Mouse (Mus musculus) lung, embryonic 15.5 days (tissue): ENCODE measurements around the gene Gm21983. TPM values are rescaled to one million over a fixed set of nuclear protein-coding genes. Genes with fewer than 3 reads are reported as not detected.

Experiments
- ATAC-seq: fragments of 200-750 bp; cut with Nextera tagmentation; 2 replicates; pipeline ENCODE4 v1.8.0; 2017; ENCODE audit warnings: moderate number of reproducible peaks, borderline replicate concordance; ENCODE audit not compliant: low FRiP score, low TSS enrichment; ENCODE audit errors: extremely low read depth
- H3K27ac ChIP-seq: fragments of 300-500 bp; sonication (generic); 2 replicates; pipeline ENCODE4 v1.5.1; 2015; ENCODE audit warnings: moderate library complexity, mild to moderate bottlenecking, inconsistent platforms
- H3K27me3 ChIP-seq: fragments of 300-500 bp; sonication (generic); 2 replicates; pipeline ENCODE4 v1.6.1; 2015; ENCODE audit warnings: inconsistent platforms
- H3K36me3 ChIP-seq: fragments of 300-500 bp; sonication (generic); 2 replicates; pipeline ENCODE4 v1.6.1; 2015; ENCODE audit warnings: inconsistent platforms
- H3K4me1 ChIP-seq: fragments of 300-500 bp; sonication (generic); 2 replicates; pipeline ENCODE4 v1.6.1; 2015; ENCODE audit warnings: inconsistent platforms
- H3K4me2 ChIP-seq: fragments of 300-500 bp; sonication (generic); 2 replicates; pipeline ENCODE4 v1.6.1; 2015; ENCODE audit warnings: inconsistent platforms, mild to moderate bottlenecking, moderate library complexity
- H3K4me3 ChIP-seq: fragments of 300-500 bp; sonication (generic); 2 replicates; pipeline ENCODE4 v1.5.1; 2015; ENCODE audit warnings: mild to moderate bottlenecking, inconsistent platforms
- H3K9ac ChIP-seq: fragments of 300-500 bp; sonication (generic); 2 replicates; pipeline ENCODE4 v1.6.1; 2015; ENCODE audit warnings: inconsistent platforms
- H3K9me3 ChIP-seq: fragments of 300-500 bp; sonication (generic); 2 replicates; pipeline ENCODE4 v1.6.1; 2016; ENCODE audit warnings: inconsistent platforms
- WGBS: fragments of 180-500 bp; shearing (Covaris S2); methylation state at CpG from one replicate; pipeline ENCODE4 v1.1.7; 2015; 5-methylcytosine and 5-hydroxymethylcytosine counted together
- polyA plus RNA-seq: library from polyadenylated mRNA; unstranded; fragments of >200 nt; fragmentation: Nextera tagmentation; extraction: Ambion mirVana; gene quantifications from 2 replicates; pipeline ENCODE4 v1.2.1, GENCODE M21; 2015

Gene Gm21983
- polyA plus RNA-seq, 1 experiment from 2014 or later: 3.5 TPM

DNA sequence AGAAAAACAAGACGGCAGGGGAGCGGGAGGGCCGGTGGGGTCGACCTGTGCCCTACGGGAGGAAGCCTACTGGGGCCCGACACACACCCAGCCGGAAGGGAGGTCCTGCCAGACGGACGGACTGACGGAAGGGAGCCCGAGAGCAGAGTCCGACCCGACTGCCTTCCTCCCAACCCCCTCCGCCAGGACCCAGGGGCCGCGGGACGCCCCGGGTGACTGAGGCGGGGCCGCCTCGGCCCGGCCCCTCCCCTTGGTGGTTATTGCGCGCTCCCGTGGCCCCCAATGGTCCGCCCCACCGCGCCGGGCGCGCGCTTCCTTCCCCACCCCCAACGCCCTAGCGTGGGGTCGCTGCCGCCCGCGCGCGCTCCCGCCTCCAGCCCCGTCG is 14.7 kb downstream of the Gm21983 start:
- H3K9ac ChIP-seq: peak overlapping the region; percentile 82
- peaks cover 23% of the 10 kb centered on the region; the same call in 1 of the 2 replicates for H3K36me3 ChIP-seq
- H3K27me3 ChIP-seq: no peaks in the 10 kb centered on the region
- 0% methylated on average over 37 of the region's 43 CpGs for WGBS
- H3K27ac ChIP-seq: peak overlapping the region; percentile 99
- H3K4me3 ChIP-seq: peak overlapping the region; percentile 60
- peak overlapping the region; percentile 85 for H3K4me2 ChIP-seq
- H3K9me3 ChIP-seq: no peaks in the 10 kb centered on the region
- H3K4me1 ChIP-seq: peaks cover 49% of the 10 kb centered on the region
- peak; percentile 82 for ATAC-seq

DNA sequence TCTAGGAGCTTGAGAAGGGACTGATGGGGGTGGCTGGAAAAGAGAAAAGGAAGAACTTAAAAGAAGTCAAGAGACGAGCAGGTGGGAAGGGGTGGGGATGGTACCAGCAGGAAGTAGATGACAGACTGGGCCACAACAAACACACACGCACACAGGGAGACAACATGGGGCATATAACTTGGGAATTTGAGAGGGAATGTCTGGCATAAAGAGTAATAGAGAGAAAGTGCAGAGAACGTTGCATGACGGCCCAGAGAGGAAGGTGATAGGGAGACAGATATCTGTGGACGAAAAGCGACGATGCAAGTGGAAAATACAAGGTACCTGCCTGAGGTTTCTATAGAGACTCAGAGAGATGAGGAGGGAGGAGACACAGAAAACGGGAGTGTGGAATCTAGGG is 15.2 kb downstream of the Gm21983 start:
- Histone ChIP-seq H3K9me3 (no peaks in the 10 kb centered on the region), H3K9ac (peak overlapping the region; percentile 82), H3K4me2 (peak overlapping the region; percentile 85), H3K36me3 (0 out of 2 replicates have a peak, but pooled peaks cover 25% of the 10 kb centered on the region), H3K27ac (peak overlapping the region; percentile 99), H3K27me3 (no peaks in the 10 kb centered on the region), H3K4me3 (peak overlapping the region; percentile 60), H3K4me1 (peaks cover 54% of the 10 kb centered on the region)
- 2% methylated on average over 8 of the region's 8 CpGs for WGBS
- no peak for ATAC-seq

DNA sequence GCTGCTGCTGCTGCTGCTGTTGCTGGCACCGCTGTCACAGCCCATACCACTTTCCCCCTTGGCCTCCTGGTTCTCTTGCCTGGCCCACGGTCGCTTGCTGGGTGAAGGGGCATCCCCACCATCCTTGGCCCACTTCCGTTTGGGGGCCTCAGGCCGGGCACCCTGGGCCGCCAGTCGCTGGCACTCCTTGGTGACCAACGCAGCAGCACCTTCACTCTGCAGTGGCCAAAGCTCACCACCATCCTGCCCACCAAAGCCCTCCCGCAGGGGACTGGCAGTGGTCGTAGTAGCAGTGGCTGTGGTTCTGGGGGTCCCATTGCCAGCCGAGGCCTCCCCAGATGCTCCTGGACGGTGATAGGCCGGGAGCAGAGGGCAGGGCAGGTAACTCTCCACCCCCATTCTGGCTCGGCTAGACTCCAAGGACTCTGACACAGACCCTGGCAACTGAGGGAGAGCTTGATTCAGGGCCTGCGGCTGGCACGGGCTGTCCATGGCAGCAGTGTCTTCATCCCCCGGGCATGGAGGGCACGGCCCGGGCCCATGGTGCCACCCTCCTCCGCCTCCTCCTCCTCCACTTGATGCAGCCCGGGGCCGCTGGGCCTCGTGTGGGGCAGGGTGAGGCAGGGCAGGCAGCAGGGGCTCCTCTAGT is 15.8 kb downstream of the Gm21983 start:
- WGBS: 63% methylated on average over 23 of the region's 23 CpGs
- H3K4me3 ChIP-seq: peak overlapping the region; percentile 60
- H3K27me3 ChIP-seq: no peaks in the 10 kb centered on the region
- peak overlapping the region; percentile 85 for H3K4me2 ChIP-seq
- no peaks in the 10 kb centered on the region for H3K9me3 ChIP-seq
- H3K4me1 ChIP-seq: peaks cover 59% of the 10 kb centered on the region
- H3K9ac ChIP-seq: peak overlapping the region; percentile 82
- 0 out of 2 replicates have a peak, but pooled peaks cover 28% of the 10 kb centered on the region for H3K36me3 ChIP-seq
- no peak for ATAC-seq
- H3K27ac ChIP-seq: 0 out of 2 replicates have a peak overlapping the region, but pooled peaks have one; percentile 37

DNA sequence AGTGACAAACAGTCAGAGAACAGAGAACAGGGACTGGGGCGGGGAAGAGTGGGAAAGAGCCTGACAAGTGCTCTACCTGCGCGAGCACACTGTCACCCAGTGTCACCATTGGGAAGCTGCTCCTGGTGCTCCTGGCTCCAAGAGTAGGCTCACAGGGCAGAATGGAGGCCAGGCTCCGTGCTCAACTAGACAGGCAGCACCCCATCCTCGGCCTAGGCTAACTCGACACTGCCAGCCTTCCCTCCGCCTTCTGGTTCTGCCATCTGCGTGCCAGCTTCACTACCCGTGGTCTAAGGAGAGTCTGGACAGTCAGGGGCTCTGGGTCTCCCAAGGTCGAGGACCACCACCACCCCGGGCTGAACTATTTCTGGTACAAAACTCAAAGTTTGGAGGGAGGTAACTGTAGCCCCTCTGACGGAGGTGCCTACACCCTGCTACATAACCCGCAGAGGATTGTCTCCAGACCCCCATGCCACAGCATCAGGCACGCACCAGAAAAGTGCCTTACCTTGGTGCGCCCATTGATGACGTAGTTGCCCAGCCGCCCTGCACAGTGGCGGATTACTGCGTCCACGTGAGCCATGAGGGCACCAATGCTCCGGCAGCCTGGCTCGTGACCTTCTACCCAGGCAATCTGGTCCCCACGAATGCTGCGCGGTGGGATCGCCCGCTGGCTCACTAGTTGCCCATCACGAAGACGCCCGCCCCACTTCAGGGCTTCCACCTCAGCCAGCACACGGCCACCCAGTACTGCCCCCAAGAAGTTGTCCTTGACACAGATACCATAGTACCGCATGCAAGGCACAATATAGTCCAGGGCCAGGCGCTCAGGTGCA is 16.6 kb downstream of the Gm21983 start:
- Histone ChIP-seq H3K4me1 (peaks cover 62% of the 10 kb centered on the region), H3K9ac (peak overlapping the region; percentile 82), H3K27me3 (no peaks in the 10 kb centered on the region), H3K36me3 (peaks cover 32% of the 10 kb centered on the region), H3K9me3 (no peaks in the 10 kb centered on the region), H3K4me2 (peak overlapping the region; percentile 85), H3K27ac (0 out of 2 replicates have a peak overlapping the region, but pooled peaks have one; percentile 37), H3K4me3 (peak overlapping the region; percentile 60)
- 79% methylated on average over 33 of the region's 33 CpGs for WGBS
- no peak for ATAC-seq

DNA sequence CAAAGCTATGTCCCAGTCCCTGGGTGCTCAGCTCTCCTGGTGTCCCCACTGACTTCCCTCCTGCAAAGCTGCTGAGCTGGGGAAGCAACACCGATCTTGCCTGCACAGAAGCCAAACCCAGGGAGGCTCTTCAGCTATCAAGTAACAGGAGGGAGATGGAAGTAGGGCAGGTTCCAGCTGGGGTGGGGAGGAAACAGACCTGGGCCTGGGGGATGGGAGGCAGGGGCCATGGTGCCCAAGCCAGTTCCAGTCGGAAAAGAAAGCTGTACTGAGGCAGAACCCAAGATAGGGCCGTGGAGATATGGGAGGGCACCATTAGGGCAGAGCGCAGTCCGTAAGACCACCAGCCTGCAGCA is 17.5 kb downstream of the Gm21983 start:
- Histone ChIP-seq H3K27me3 (no peaks in the 10 kb centered on the region), H3K27ac (peak overlapping the region; percentile 42; the same call in 1 of the 2 replicates), H3K4me2 (peak overlapping the region; percentile 85), H3K36me3 (peaks cover 41% of the 10 kb centered on the region), H3K9ac (0 out of 2 replicates have a peak overlapping the region, but pooled peaks have one; percentile 82), H3K9me3 (no peaks in the 10 kb centered on the region), H3K4me3 (peak overlapping the region; percentile 60), H3K4me1 (peaks cover 62% of the 10 kb centered on the region)
- ATAC-seq: no peak
- 64% methylated on average over 5 of the region's 5 CpGs for WGBS

DNA sequence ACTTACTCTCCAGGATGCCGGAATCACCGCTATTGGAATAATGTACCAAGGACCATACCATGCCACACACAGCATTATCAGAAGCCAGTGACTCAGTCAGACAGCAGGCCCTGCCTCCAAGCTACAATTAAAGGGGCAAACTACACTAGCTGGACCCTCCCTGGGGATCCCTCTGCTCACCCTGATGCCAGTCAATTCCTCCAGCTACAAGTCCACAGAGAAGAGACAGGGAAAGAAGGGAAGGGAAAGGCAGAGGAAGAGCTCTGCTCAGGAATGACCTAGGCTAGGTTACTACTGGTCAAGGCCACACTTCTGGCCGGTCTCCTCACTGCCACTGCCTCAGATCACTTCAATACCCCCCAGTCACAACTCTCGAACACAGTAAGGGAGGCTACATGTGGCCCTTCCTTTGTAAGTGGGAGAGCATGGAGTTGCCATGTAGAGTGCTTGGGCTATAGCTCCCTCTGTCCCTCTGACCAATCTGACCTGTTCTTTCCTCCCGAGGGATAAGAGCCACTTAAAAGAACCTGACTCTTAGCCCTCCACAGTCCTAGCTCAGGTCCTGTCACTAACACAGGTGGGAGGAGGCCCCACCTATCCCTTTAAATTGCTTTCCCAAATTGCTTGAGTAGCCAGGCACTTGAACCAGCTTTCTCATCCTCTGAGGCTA is 18.0 kb downstream of the Gm21983 start:
- Histone ChIP-seq H3K9ac (peak overlapping the region; percentile 41), H3K36me3 (peaks cover 47% of the 10 kb centered on the region), H3K4me1 (peaks cover 62% of the 10 kb centered on the region), H3K4me2 (peak overlapping the region; percentile 85), H3K9me3 (no peaks in the 10 kb centered on the region), H3K4me3 (peak overlapping the region; percentile 60; the same call in 1 of the 2 replicates), H3K27ac (peak overlapping the region; percentile 42; the same call in 1 of the 2 replicates), H3K27me3 (no peaks in the 10 kb centered on the region)
- ATAC-seq: no peak
- WGBS: 67% methylated on average over 5 of the region's 5 CpGs

DNA sequence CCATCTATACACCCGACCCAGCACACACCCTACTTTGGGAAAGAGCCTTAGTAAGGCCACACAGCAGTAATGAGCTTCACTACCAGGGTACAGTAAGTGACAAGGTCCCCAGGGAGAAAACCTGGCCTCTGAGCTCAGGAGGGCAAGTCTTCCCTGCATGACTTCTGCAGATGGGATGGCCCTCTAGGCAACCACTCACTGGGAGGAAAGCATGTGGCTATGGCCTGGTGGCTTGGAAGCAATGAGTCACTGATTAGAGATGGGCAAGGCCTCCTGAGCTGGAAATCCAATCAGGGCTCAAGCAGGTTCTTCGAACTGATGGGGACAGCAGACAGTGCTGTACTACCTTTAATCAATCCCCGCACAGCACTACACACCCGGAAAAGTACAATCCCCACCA is 19.1 kb downstream of the Gm21983 start:
- WGBS: 87% methylated on average over 4 of the region's 4 CpGs
- Histone ChIP-seq H3K4me1 (peaks cover 56% of the 10 kb centered on the region), H3K27me3 (no peaks in the 10 kb centered on the region), H3K36me3 (peaks cover 55% of the 10 kb centered on the region), H3K4me2 (no peak overlapping the region), H3K27ac (no peak overlapping the region), H3K9ac (no peak overlapping the region), H3K4me3 (no peak overlapping the region), H3K9me3 (no peaks in the 10 kb centered on the region)
- ATAC-seq: no peak

DNA sequence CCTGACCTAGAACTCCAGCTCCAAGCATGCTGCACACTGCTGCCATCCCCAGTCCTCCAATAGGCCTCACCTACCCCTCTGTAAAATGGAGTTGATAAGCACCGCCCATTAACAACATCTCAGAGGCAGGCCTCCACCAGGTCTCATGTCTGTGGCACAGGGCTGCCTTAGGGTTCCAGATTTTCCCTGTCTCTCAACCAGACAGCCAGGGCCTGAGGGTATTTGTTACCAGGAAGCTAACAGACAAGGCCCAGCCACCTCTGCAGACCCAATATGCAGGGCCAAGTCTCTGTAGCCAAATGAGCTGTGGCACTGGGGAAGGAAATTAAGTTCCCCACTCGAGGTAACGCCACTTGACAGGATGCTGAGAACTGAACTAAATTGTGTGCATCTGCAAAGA is 20.0 kb downstream of the Gm21983 start:
- H3K27ac ChIP-seq: no peak overlapping the region
- peaks cover 56% of the 10 kb centered on the region for H3K4me1 ChIP-seq
- no peak overlapping the region for H3K4me2 ChIP-seq
- 77% methylated on average over 3 of the region's 3 CpGs for WGBS
- H3K9me3 ChIP-seq: no peaks in the 10 kb centered on the region
- H3K9ac ChIP-seq: no peak overlapping the region
- H3K27me3 ChIP-seq: no peaks in the 10 kb centered on the region
- no peak overlapping the region for H3K4me3 ChIP-seq
- peaks cover 55% of the 10 kb centered on the region for H3K36me3 ChIP-seq
- no peak for ATAC-seq

DNA sequence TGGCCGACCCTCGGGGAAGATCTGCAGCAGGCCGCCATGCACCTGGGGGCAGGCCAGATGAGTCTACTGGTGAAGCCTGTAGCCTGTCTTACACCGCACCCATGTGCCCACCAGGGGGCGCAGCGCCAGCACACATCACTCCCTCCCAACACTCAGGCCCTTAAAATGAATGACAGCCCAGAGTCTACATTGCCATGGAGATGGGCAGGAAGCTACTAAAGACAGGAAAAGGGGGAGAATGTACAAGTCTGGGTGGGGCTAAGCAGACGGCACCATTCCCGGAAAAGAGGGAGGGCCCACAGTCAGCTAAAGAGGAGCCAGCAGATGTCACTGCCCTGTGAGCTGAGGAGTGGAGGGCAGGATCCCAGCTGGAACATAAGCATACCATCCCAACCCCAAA is 21.0 kb downstream of the Gm21983 start:
- Histone ChIP-seq H3K4me3 (no peak overlapping the region), H3K4me1 (peaks cover 49% of the 10 kb centered on the region), H3K4me2 (no peak overlapping the region), H3K9ac (no peak overlapping the region), H3K27ac (peak overlapping the region; percentile 45; the same call in 1 of the 2 replicates), H3K9me3 (no peaks in the 10 kb centered on the region), H3K36me3 (peaks cover 50% of the 10 kb centered on the region), H3K27me3 (no peaks in the 10 kb centered on the region)
- 12% methylated on average over 8 of the region's 8 CpGs for WGBS
- ATAC-seq: peak; percentile 86

DNA sequence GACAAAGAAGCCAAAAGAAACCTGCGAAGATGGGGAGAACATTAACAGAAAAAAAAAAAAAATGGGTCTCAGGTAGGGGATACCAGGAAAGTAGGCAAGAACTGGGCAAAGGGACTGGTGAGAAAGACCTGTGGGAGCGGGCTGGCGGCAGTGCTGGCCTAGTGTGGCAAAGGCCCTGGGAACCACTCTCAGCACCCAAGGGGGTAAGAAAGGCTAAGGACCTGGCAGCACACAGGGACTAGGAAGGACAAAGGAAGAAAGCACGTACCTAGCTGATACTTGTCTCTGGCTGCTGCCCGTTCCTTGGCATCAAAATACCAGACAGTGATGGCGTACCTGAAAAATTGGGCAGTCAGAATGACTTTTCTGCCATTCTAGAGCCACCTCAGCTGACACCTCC is 21.6 kb downstream of the Gm21983 start:
- H3K9ac ChIP-seq: no peak overlapping the region
- peaks cover 44% of the 10 kb centered on the region for H3K36me3 ChIP-seq
- no peak overlapping the region for H3K27ac ChIP-seq
- H3K4me2 ChIP-seq: no peak overlapping the region
- ATAC-seq: no peak
- no peak overlapping the region for H3K4me3 ChIP-seq
- 96% methylated on average over 6 of the region's 6 CpGs for WGBS
- H3K4me1 ChIP-seq: peaks cover 43% of the 10 kb centered on the region
- H3K9me3 ChIP-seq: no peaks in the 10 kb centered on the region
- H3K27me3 ChIP-seq: no peaks in the 10 kb centered on the region

DNA sequence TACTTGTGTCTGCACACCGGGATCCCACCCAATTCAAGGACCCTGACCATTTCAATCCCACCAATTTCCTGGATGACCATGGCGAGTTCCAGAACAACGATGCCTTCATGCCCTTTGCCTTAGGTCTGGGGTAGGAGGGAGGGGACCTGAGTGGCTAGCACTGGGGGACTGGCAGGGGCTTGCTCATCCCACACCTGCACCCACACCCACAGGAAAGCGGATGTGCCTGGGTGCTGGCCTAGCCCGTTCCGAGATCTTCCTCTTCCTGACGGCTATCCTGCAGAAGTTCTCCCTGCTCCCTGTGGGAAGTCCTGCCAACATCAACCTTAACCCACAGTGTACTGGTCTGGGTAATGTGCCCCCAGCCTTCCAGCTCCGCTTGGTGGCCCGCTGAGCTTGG is 22.7 kb downstream of the Gm21983 start:
- no peak overlapping the region for H3K4me2 ChIP-seq
- H3K4me3 ChIP-seq: no peak overlapping the region
- no peaks in the 10 kb centered on the region for H3K9me3 ChIP-seq
- peaks cover 38% of the 10 kb centered on the region for H3K4me1 ChIP-seq
- 95% methylated on average over 9 of the region's 9 CpGs for WGBS
- peaks cover 39% of the 10 kb centered on the region for H3K36me3 ChIP-seq
- H3K9ac ChIP-seq: no peak overlapping the region
- H3K27me3 ChIP-seq: no peaks in the 10 kb centered on the region
- no peak for ATAC-seq
- H3K27ac ChIP-seq: no peak overlapping the region
